ENCODE assay signal across 16 mouse cellular contexts in genomic region chr6:118061266-118061665, GRCm38 (mm10).
"Had no signal": no experiment of that assay in that cellular context is flagged by ENCODE, and none has a peak within 500 bp of the region (broad histone marks: within the 10 kb centered on the region; RNA-seq: fewer than 3 reads in every experiment).

No protein-coding gene starts in this region.

- H3K4me2 ChIP-seq: neural tube, embryonic 13.5 days; neural tube, embryonic 15.5 days; stomach, embryonic 15.5 days had no signal

- H3K9me3 ChIP-seq: neural tube, embryonic 13.5 days; neural tube, embryonic 15.5 days; stomach, embryonic 15.5 days had no signal

- H3K4me3 ChIP-seq: neural tube, embryonic 13.5 days; neural tube, embryonic 15.5 days; stomach, embryonic 15.5 days had no signal

- H3K27ac ChIP-seq: neural tube, embryonic 13.5 days; neural tube, embryonic 15.5 days; stomach, embryonic 15.5 days; stomach, postnatal 0 days had no signal

- H3K27me3 ChIP-seq: neural tube, embryonic 15.5 days had no signal

- H3K36me3 ChIP-seq: neural tube, embryonic 13.5 days; neural tube, embryonic 15.5 days; stomach, embryonic 15.5 days had no signal

- H3K9ac ChIP-seq: neural tube, embryonic 13.5 days; neural tube, embryonic 15.5 days; stomach, embryonic 15.5 days had no signal

- DNase-seq: retina, postnatal 1 day; right cerebral cortex, adult 18-20 months; right cerebral cortex, postnatal 14 days; right cerebral cortex, postnatal 25 days; right cerebral cortex, postnatal 4 days; spleen, adult 18-20 months; thymus, adult 18-20 months; thymus, adult 2 months; thymus, postnatal 14 days; thymus, postnatal 25 days; thymus, postnatal 36 days; thymus, postnatal 4 days had no signal
